Mouse (Mus musculus) liver, postnatal 0 days (tissue): ENCODE data around the gene Atg5. TPM values are rescaled to one million over a fixed set of nuclear protein-coding genes. Genes with fewer than 3 reads are reported as not detected.

Source experiments
- ATAC-seq: fragments of 200-750 bp; cut with Nextera tagmentation; 2 replicates; pipeline ENCODE4 v1.8.0; 2017; ENCODE audit warnings: mild to moderate bottlenecking, moderate library complexity
- DNase-seq: peaks from one replicate; pipeline ENCODE4 v3.0.0-alpha.2; 2016
- H3K27ac ChIP-seq: fragments of 300-500 bp; sonication (generic); 2 replicates; pipeline ENCODE4 v1.5.1; 2014; ENCODE audit warnings: antibody characterized with exemption, moderate library complexity, mild to moderate bottlenecking, low read depth
- H3K27me3 ChIP-seq: fragments of 300-500 bp; sonication (generic); 2 replicates; pipeline ENCODE4 v1.6.1; 2014; ENCODE audit warnings: low read length, control low read depth, mixed read lengths; ENCODE audit not compliant: insufficient read depth
- H3K36me3 ChIP-seq: fragments of 300-500 bp; sonication (generic); replicated peaks from 2 replicates; pipeline ENCODE4 v1.6.1; 2014; ENCODE audit warnings: mild to moderate bottlenecking, control low read depth, low read length, moderate library complexity, mixed read lengths; ENCODE audit not compliant: insufficient read depth
- H3K4me1 ChIP-seq: fragments of 300-500 bp; sonication (generic); 2 replicates; pipeline ENCODE4 v1.6.1; 2014; ENCODE audit warnings: antibody characterized with exemption, mild to moderate bottlenecking, control low read depth; ENCODE audit not compliant: insufficient read depth
- H3K4me2 ChIP-seq: fragments of 300-500 bp; sonication (generic); 2 replicates; pipeline ENCODE4 v1.6.1; 2014; ENCODE audit warnings: low read depth, mild to moderate bottlenecking, low read length, moderate library complexity, mixed read lengths
- H3K4me3 ChIP-seq: fragments of 300-500 bp; sonication (generic); 2 replicates; pipeline ENCODE4 v1.5.1; 2014; ENCODE audit warnings: low read depth, low read length
- H3K9ac ChIP-seq: fragments of 300-500 bp; sonication (generic); replicated peaks from 2 replicates; pipeline ENCODE4 v1.6.1; 2014; ENCODE audit warnings: mild to moderate bottlenecking, moderate library complexity
- H3K9me3 ChIP-seq: fragments of 300-500 bp; sonication (generic); 2 replicates; pipeline ENCODE4 v1.6.1; 2016; ENCODE audit warnings: mild to moderate bottlenecking, control low read depth, low read length, mixed read lengths
- CTCF ChIP-seq: sonication (generic); IDR thresholded peaks from 2 replicates; pipeline ENCODE4 v1.5.1; 2016; ENCODE audit warnings: antibody characterized with exemption, low read depth
- EP300 ChIP-seq: IDR thresholded peaks from 2 replicates; pipeline ENCODE4 v1.6.1; 2016; ENCODE audit warnings: antibody characterized with exemption, low read depth, mild to moderate bottlenecking
- WGBS: fragments of 180-500 bp; shearing (Covaris S2); extraction: QIAGEN DNeasy Blood & Tissue Kit; methylation state at CpG from one replicate; pipeline ENCODE4 v1.1.7; 2014; ENCODE audit not compliant: insufficient replicate concordance; 5-methylcytosine and 5-hydroxymethylcytosine counted together
- polyA plus RNA-seq: library from polyadenylated mRNA; unstranded; fragments of >200 nt; fragmentation: Nextera tagmentation; extraction: Ambion mirVana; gene quantifications from 2 replicates; pipeline ENCODE4 v1.2.1, GENCODE M21; 2015

The Atg5 gene
- polyA plus RNA-seq, 1 experiment from 2014 or later = 26.6 TPM

DNA sequence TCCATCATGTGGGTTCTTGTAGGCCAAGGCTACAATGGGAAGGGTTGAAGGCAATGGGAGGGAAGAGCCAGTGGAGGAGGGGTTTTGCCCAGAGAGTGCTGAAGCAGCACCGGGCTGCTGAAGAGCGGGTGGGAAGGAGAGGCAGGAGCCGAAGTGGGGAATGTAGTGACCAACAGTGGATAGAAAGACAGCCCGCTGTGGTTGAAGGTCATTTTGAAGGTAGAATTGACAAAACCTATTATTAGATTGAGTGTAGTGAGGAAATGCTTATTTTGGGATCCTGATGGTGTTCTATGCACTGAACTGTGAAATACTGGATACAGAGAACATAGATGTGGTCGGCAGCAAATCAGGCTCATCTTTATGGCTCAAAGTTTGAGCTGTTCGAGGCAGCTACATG lies 38.1 kb downstream of the Atg5 start:
- Histone ChIP-seq H3K9ac (no peak overlapping the region), H3K9me3 (no peaks in the 10 kb centered on the region), H3K4me1 (no peaks in the 10 kb centered on the region), H3K27me3 (no peaks in the 10 kb centered on the region), H3K4me2 (no peak overlapping the region), H3K36me3 (peaks cover 17% of the 10 kb centered on the region), H3K27ac (no peak overlapping the region), H3K4me3 (no peak overlapping the region)
- DNase-seq = no peak
- TF ChIP-seq EP300 (no peak), CTCF (no peak)
- 83% methylated on average over 6 of the region's 6 CpGs for WGBS
- ATAC-seq = no peak

DNA sequence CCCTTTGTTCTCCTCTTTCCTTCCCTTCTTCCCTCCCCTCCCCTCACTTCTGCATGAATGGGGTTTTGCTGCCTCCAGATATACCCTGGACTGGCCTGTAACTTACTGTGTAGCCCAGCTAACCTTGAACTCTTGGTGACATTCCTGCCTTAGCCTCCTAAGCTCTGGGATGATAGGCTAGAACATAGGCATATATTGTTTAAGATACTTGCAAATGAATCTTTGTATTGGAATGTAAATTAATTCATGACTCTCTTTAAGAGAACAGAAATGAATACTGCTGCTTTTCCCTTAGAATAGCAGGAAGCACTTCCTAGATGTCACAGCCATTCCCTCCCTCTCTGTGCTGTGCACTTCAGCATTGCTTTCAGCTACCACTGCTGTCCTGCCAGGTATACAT lies 40.1 kb downstream of the Atg5 start:
- H3K9ac ChIP-seq = no peak overlapping the region
- H3K27me3 ChIP-seq = no peaks in the 10 kb centered on the region
- no peak overlapping the region for H3K27ac ChIP-seq
- no peak for DNase-seq
- no peaks in the 10 kb centered on the region for H3K9me3 ChIP-seq
- H3K4me1 ChIP-seq = no peaks in the 10 kb centered on the region
- H3K36me3 ChIP-seq = peaks cover 17% of the 10 kb centered on the region
- TF ChIP-seq CTCF (no peak), EP300 (no peak)
- no peak overlapping the region for H3K4me2 ChIP-seq
- H3K4me3 ChIP-seq = no peak overlapping the region
- ATAC-seq = no peak

DNA sequence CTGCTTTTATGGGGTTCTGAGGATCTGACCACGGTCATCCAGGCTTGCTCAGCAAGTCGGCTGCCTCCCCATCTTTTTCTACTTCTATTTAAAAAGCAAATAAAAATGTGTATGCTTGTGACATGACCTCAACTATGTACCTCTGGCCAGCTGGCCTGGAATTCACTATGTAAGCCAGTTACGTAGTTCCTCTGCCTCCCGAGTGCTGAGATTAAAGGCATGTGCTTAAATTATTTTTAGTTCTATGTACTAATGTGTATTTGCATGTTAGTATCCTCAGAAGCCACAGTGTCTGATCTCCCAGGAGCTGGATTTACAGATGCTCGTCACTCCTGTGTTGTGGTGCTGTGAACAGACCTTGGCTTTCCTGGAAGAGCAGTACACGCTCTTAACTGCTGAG lies 41.1 kb downstream of the Atg5 start:
- Histone ChIP-seq H3K36me3 (peaks cover 13% of the 10 kb centered on the region), H3K9me3 (no peaks in the 10 kb centered on the region), H3K4me1 (no peaks in the 10 kb centered on the region), H3K27ac (no peak overlapping the region), H3K27me3 (no peaks in the 10 kb centered on the region), H3K9ac (no peak overlapping the region), H3K4me2 (no peak overlapping the region), H3K4me3 (no peak overlapping the region)
- ATAC-seq (no peak), DNase-seq (no peak)
- WGBS = 73% methylated on average over 6 of the region's 6 CpGs
- TF ChIP-seq EP300 (no peak), CTCF (no peak)

DNA sequence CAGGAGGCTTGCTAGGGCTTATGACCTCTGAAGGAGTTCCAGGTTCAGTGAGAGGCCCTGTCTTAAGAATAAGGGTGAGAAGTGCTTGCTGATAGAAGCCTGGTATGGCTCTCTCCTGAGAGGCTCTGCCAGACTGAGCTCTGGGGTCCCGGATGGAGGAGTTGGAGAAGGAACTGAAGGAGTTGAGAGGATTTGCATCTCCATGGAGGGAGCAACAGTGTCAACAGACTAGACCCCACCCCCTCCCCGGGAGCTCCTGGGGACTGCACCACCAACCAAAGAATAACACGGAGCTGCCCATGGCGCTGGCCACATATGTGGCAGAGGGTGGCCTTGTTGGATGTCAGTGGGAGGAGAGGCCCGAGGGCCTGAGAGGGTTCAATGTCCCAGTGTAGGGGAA lies 47.1 kb downstream of the Atg5 start:
- ATAC-seq (no peak), DNase-seq (no peak)
- H3K4me2 ChIP-seq = no peak overlapping the region
- TF ChIP-seq CTCF = no peak
- TF ChIP-seq EP300 = no peak
- H3K27me3 ChIP-seq = no peaks in the 10 kb centered on the region
- H3K9me3 ChIP-seq = no peaks in the 10 kb centered on the region
- peaks cover 5% of the 10 kb centered on the region; the same call in 1 of the 2 replicates for H3K36me3 ChIP-seq
- no peak overlapping the region for H3K27ac ChIP-seq
- H3K9ac ChIP-seq = no peak overlapping the region
- no peak overlapping the region for H3K4me3 ChIP-seq
- H3K4me1 ChIP-seq = no peaks in the 10 kb centered on the region
- 61% methylated on average over 5 of the region's 5 CpGs for WGBS

DNA sequence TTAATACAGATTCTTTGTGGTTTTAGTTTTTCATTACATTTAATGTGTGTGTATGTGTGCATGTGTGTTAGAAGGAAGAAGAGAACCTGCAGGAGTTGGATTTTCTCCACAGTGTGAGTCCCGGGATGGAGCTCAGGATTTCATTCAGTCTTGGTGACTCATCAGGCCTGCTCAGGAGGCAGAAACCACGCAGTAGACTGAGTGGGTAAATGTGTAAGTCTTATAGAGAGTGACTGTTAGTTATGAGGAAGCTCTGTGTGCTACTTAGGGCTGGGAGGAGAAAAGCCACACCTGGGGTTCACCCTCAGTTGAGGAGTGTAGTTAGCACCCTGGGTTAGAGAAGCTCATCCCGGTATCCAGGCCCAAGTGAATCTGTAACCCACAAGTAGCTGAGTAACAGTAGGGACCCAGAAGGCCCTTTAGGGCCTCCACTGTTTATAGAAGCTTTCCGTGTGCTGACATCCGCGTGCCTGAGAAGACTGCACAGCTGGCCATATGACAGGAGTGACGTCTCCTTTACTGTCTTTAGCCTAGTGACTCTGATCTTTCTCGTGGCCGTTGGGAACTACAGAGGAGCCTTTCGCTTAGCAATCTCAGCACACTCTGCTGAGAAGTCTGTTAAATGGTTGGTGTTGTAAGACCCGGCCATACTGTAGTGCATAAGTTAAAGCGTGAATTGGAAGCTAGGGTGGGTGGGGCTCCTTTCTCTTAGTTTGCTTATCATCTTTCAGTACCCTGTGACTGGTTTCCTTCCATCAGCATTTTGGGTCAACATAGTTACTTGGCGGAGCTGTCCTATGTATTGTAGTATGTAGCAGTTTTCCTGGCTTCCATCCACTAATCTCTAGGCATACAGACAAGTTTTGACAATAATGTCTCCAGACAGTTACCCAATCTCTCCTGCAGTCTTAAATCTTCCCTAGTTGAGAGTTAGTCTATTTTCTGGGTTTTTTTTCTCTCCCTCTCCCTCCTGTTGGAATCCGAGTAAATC lies 48.4 kb downstream of the Atg5 start:
- Histone ChIP-seq H3K9me3 (no peaks in the 10 kb centered on the region), H3K4me1 (no peaks in the 10 kb centered on the region), H3K36me3 (peaks cover 8% of the 10 kb centered on the region; the same call in 1 of the 2 replicates), H3K4me3 (no peak overlapping the region), H3K4me2 (no peak overlapping the region), H3K9ac (no peak overlapping the region), H3K27ac (no peak overlapping the region), H3K27me3 (no peaks in the 10 kb centered on the region)
- ATAC-seq (no peak), DNase-seq (no peak)
- TF ChIP-seq CTCF (no peak), EP300 (no peak)
- WGBS = 74% methylated on average over 14 of the region's 14 CpGs

DNA sequence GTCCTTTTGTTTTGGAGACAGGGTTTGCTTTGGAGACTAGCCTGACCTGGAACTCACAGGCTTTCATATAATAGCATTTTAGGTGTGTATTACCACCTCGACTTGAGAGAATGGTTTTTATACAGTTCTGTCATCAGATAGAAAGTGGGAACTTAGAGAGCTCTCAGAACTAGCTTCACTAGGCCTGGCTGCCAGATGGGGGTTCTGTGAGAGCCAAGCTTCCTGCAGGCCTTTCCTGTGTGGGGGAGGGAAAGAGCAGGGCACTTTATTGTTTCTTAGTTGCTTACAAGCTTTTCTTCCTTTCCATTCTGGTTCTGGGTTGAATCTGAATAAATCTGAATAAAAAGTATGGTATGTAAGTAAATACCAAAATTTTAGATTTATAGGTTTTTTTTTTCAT lies 54.0 kb downstream of the Atg5 start:
- Histone ChIP-seq H3K4me1 (no peaks in the 10 kb centered on the region; the same call in 1 of the 2 replicates), H3K4me2 (no peak overlapping the region), H3K9me3 (no peaks in the 10 kb centered on the region), H3K9ac (no peak overlapping the region), H3K36me3 (peaks cover 5% of the 10 kb centered on the region; the same call in 1 of the 2 replicates), H3K27me3 (no peaks in the 10 kb centered on the region), H3K27ac (0 out of 2 replicates have a peak overlapping the region, but pooled peaks have one; percentile 12), H3K4me3 (no peak overlapping the region)
- WGBS = 38% methylated on average over 1 of the region's 1 CpGs
- DNase-seq (no peak), ATAC-seq (no peak)
- no peak for TF ChIP-seq CTCF
- no peak for TF ChIP-seq EP300
